8 mouse cellular contexts compared by ENCODE assay signal in the genomic region with DNA sequence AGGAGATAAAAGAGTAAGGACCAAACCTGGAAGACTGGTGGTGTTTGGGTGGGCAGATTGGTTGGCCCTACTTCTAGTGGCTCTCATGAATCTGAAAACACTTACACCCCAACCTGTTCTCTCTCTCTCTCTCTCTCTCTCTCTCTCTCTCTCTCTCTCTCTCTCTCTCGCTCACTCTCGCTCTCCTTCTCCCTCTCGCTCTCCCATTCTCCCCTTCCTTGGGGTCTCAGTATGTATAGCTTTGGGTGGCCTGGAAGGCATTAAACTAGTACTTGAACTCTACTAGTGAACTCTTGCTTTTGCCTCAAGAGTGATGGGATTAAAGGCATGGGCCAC. TPM values are rescaled to one million over a fixed set of nuclear protein-coding genes. Genes with fewer than 3 reads are reported as not detected.
DNase-seq lines count a peak whose midpoint lies in the region; ATAC-seq and TF ChIP-seq lines count a peak whose summit lies in the region.

No protein-coding gene starts in this region.

- H3K4me2 ChIP-seq in heart, postnatal 0 days (ENCODE audit: low read depth, low read length): peak overlapping the region; percentile 83
- peak overlapping the region; percentile 73 for H3K4me2 ChIP-seq in hindbrain, embryonic 12.5 days (replicated peaks)
- H3K4me2 ChIP-seq in midbrain, embryonic 12.5 days (replicated peaks): peak overlapping the region; percentile 61

- H3K27me3 ChIP-seq in heart, postnatal 0 days (ENCODE audit: control insufficient read depth, insufficient read depth, low read length): no peaks in the 10 kb centered on the region
- no peaks in the 10 kb centered on the region for H3K27me3 ChIP-seq in hindbrain, embryonic 12.5 days
- H3K27me3 ChIP-seq in midbrain, embryonic 12.5 days: no peaks in the 10 kb centered on the region

- ATAC-seq in heart, postnatal 0 days (ENCODE audit: insufficient read depth, low read depth): no peak
- no peak for ATAC-seq in hindbrain, embryonic 12.5 days (ENCODE audit: low FRiP score)
- ATAC-seq in midbrain, embryonic 12.5 days (ENCODE audit: low FRiP score, low read depth): no peak

- H3K9me3 ChIP-seq in heart, postnatal 0 days (replicated peaks; ENCODE audit: control insufficient read depth, low read length): no peaks in the 10 kb centered on the region
- no peaks in the 10 kb centered on the region for H3K9me3 ChIP-seq in hindbrain, embryonic 12.5 days (replicated peaks)
- no peaks in the 10 kb centered on the region for H3K9me3 ChIP-seq in midbrain, embryonic 12.5 days

- WGBS in heart, postnatal 0 days: 40% methylated on average over 1 of the region's 3 CpGs
- WGBS in bone marrow, adult 2 months: 77% methylated on average over 3 of the region's 3 CpGs
- WGBS in hindbrain, embryonic 12.5 days: no CpG with 5 or more reads among the region's 3 CpGs
- no CpG with 5 or more reads among the region's 3 CpGs for WGBS in midbrain, embryonic 12.5 days

- H3K4me1 ChIP-seq in heart, postnatal 0 days (ENCODE audit: control insufficient read depth, insufficient read depth): peaks cover 8% of the 10 kb centered on the region
- no peaks in the 10 kb centered on the region for H3K4me1 ChIP-seq in bone marrow, adult 2 months (ENCODE audit: control insufficient read depth, insufficient read depth, low read length)
- H3K4me1 ChIP-seq in hindbrain, embryonic 12.5 days: peaks cover 12% of the 10 kb centered on the region
- H3K4me1 ChIP-seq in midbrain, embryonic 12.5 days: peaks cover 16% of the 10 kb centered on the region

- H3K36me3 ChIP-seq in heart, postnatal 0 days (replicated peaks; ENCODE audit: control insufficient read depth, insufficient read depth, low read length): no peaks in the 10 kb centered on the region
- 0 out of 2 replicates have a peak, but pooled peaks cover 2% of the 10 kb centered on the region for H3K36me3 ChIP-seq in hindbrain, embryonic 12.5 days
- no peaks in the 10 kb centered on the region for H3K36me3 ChIP-seq in midbrain, embryonic 12.5 days

- no peak for TF ChIP-seq EP300 in heart, postnatal 0 days (IDR thresholded peaks at IDR 0.05; ENCODE audit: low read depth)

- peak overlapping the region; percentile 78 for H3K27ac ChIP-seq in heart, postnatal 0 days (ENCODE audit: low read depth)
- H3K27ac ChIP-seq in bone marrow, adult 2 months (ENCODE audit: control insufficient read depth, insufficient read depth, low read depth, low read length, poor library complexity): peak overlapping the region; percentile 62
- H3K27ac ChIP-seq in hindbrain, embryonic 12.5 days: no peak overlapping the region
- H3K27ac ChIP-seq in midbrain, embryonic 12.5 days (replicated peaks): no peak overlapping the region

- peak overlapping the region; percentile 69 for H3K4me3 ChIP-seq in heart, postnatal 0 days (ENCODE audit: low read depth, low read length)
- H3K4me3 ChIP-seq in bone marrow, adult 2 months (replicated peaks; ENCODE audit: control insufficient read depth, low read depth, low read length): peak overlapping the region; percentile 68
- peak overlapping the region; percentile 62 for H3K4me3 ChIP-seq in hindbrain, embryonic 12.5 days
- peak overlapping the region; percentile 61 for H3K4me3 ChIP-seq in midbrain, embryonic 12.5 days

- H3K9ac ChIP-seq in heart, postnatal 0 days (replicated peaks; ENCODE audit: low read depth, low read length): peak overlapping the region; percentile 67
- peak overlapping the region; percentile 78 for H3K9ac ChIP-seq in hindbrain, embryonic 12.5 days
- H3K9ac ChIP-seq in midbrain, embryonic 12.5 days (replicated peaks): peak overlapping the region; percentile 70

- no peak for TF ChIP-seq POLR2A in bone marrow, adult 2 months (IDR thresholded peaks at IDR 0.05; ENCODE audit: borderline replicate concordance, control insufficient read depth, low read depth, low read length)

- no peak for DNase-seq in heart, postnatal 0 days (ENCODE audit: low spot score)
- no peak for DNase-seq in heart, adult 9 months (ENCODE audit: low spot score in 2 of 2)
- no peak for DNase-seq in cerebellum, adult 8-10 months
- DNase-seq in right cerebral cortex, postnatal 36 days (ENCODE audit: low spot score in 2 of 2): no peak
- DNase-seq in cerebellum, adult 11 months: no peak

- TF ChIP-seq CTCF in heart, postnatal 0 days (IDR thresholded peaks at IDR 0.05; ENCODE audit: low read depth): no peak
- TF ChIP-seq CTCF in bone marrow, adult 2 months (IDR thresholded peaks at IDR 0.05; ENCODE audit: control insufficient read depth, insufficient read depth, low read length): no peak

RNA-seq across cellular contexts. Expression of gene Ivd, which starts 0.6 kb away (rescaled TPM):
- total RNA-seq in heart, postnatal 0 days (2014; rRNA removed; ENCODE audit: low replicate concordance): 154 and 163 TPM in 2 replicates
- 84.2 and 92.2 TPM in 2 replicates for polyA plus RNA-seq in heart, postnatal 0 days (2015; fragmentation: Nextera tagmentation; extraction: Ambion mirVana)
- polyA plus RNA-seq in bone marrow, adult 2 months (2011; ENCODE audit: insufficient read depth, insufficient read length, low replicate concordance, missing spikeins): 16.0 and 19.9 TPM in 2 replicates
- polyA plus RNA-seq in hindbrain, embryonic 12.5 days (2016; fragmentation: Nextera tagmentation; extraction: Ambion mirVana): 53.8 and 56.8 TPM in 2 replicates
- 49.0 and 55.2 TPM in 2 replicates for polyA plus RNA-seq in midbrain, embryonic 12.5 days (2016; fragmentation: Nextera tagmentation; extraction: Ambion mirVana)

RNA-seq across cellular contexts. Expression of gene Bahd1, which starts 37.9 kb away (rescaled TPM):
- total RNA-seq in heart, postnatal 0 days (2014; rRNA removed; ENCODE audit: low replicate concordance): 9.4 and 11.7 TPM in 2 replicates
- polyA plus RNA-seq in heart, postnatal 0 days (2015; fragmentation: Nextera tagmentation; extraction: Ambion mirVana): 1.6 and 1.9 TPM in 2 replicates
- 6.6 and 8.7 TPM in 2 replicates for polyA plus RNA-seq in bone marrow, adult 2 months (2011; ENCODE audit: insufficient read depth, insufficient read length, low replicate concordance, missing spikeins)
- 6.7 and 6.8 TPM in 2 replicates for polyA plus RNA-seq in hindbrain, embryonic 12.5 days (2016; fragmentation: Nextera tagmentation; extraction: Ambion mirVana)
- 6.4 and 6.7 TPM in 2 replicates for polyA plus RNA-seq in midbrain, embryonic 12.5 days (2016; fragmentation: Nextera tagmentation; extraction: Ambion mirVana)

RNA-seq across cellular contexts. Expression of gene Knstrn, which starts 48.5 kb away (rescaled TPM):
- 19.8 and 28.0 TPM in 2 replicates for total RNA-seq in heart, postnatal 0 days (2014; rRNA removed; ENCODE audit: low replicate concordance)
- 36.4 and 39.9 TPM in 2 replicates for polyA plus RNA-seq in heart, postnatal 0 days (2015; fragmentation: Nextera tagmentation; extraction: Ambion mirVana)
- polyA plus RNA-seq in bone marrow, adult 2 months (2011; ENCODE audit: insufficient read depth, insufficient read length, low replicate concordance, missing spikeins): 101 and 133 TPM in 2 replicates
- 88.9 and 100 TPM in 2 replicates for polyA plus RNA-seq in hindbrain, embryonic 12.5 days (2016; fragmentation: Nextera tagmentation; extraction: Ambion mirVana)
- 134 and 147 TPM in 2 replicates for polyA plus RNA-seq in midbrain, embryonic 12.5 days (2016; fragmentation: Nextera tagmentation; extraction: Ambion mirVana)

Comparison
In these comparisons a context has a peak if more than half of its experiments do, and no peak if none do; other contexts are left out.
1. H3K27ac ChIP-seq: peak in heart, postnatal 0 days (single experiment) and bone marrow, adult 2 months (single experiment); none in hindbrain, embryonic 12.5 days (single experiment) and midbrain, embryonic 12.5 days (single experiment).
2. Peak in every context shown above with its lines, with median percentiles within 50 percentile points of each other: H3K4me2 ChIP-seq, H3K4me3 ChIP-seq and H3K9ac ChIP-seq.